Mouse (Mus musculus) liver, embryonic 12.5 days (tissue): ENCODE data around the gene Ifna11. TPM values are rescaled to one million over a fixed set of nuclear protein-coding genes. Genes with fewer than 3 reads are reported as not detected.

Experiments used
- ATAC-seq: fragments of 200-750 bp; cut with Nextera tagmentation; 2 replicates; pipeline ENCODE4 v1.8.0; 2017; ENCODE audit warnings: moderate number of reproducible peaks, mild to moderate bottlenecking, moderate library complexity
- H3K27ac ChIP-seq: fragments of 300-500 bp; sonication (generic); 2 replicates; pipeline ENCODE4 v1.5.1; 2016; ENCODE audit warnings: mild to moderate bottlenecking
- H3K27me3 ChIP-seq: fragments of 300-500 bp; sonication (generic); replicated peaks from 2 replicates; pipeline ENCODE4 v1.6.1; 2016; ENCODE audit warnings: mild to moderate bottlenecking, moderate library complexity
- H3K36me3 ChIP-seq: fragments of 300-500 bp; sonication (generic); 2 replicates; pipeline ENCODE4 v1.6.1; 2016; ENCODE audit warnings: mild to moderate bottlenecking, moderate library complexity
- H3K4me1 ChIP-seq: fragments of 300-500 bp; sonication (generic); 2 replicates; pipeline ENCODE4 v1.6.1; 2016
- H3K4me2 ChIP-seq: fragments of 300-500 bp; sonication (generic); 2 replicates; pipeline ENCODE4 v1.6.1; 2016; ENCODE audit warnings: mild to moderate bottlenecking, moderate library complexity
- H3K4me3 ChIP-seq: fragments of 300-500 bp; sonication (generic); 2 replicates; pipeline ENCODE4 v1.5.1; 2016; ENCODE audit warnings: mild to moderate bottlenecking, moderate library complexity
- H3K9ac ChIP-seq: fragments of 300-500 bp; sonication (generic); 2 replicates; pipeline ENCODE4 v1.6.1; 2016; ENCODE audit warnings: mild to moderate bottlenecking, moderate library complexity
- H3K9me3 ChIP-seq: fragments of 300-500 bp; sonication (generic); replicated peaks from 2 replicates; pipeline ENCODE4 v1.6.1; 2016; ENCODE audit warnings: mild to moderate bottlenecking, moderate library complexity
- WGBS: fragments of 180-500 bp; shearing (Covaris S2); methylation state at CpG from one replicate; pipeline ENCODE4 v1.1.7; 2016; ENCODE audit not compliant: insufficient replicate concordance; 5-methylcytosine and 5-hydroxymethylcytosine counted together
- polyA plus RNA-seq: library from polyadenylated mRNA; unstranded; fragments of >200 nt; fragmentation: Nextera tagmentation; extraction: Ambion mirVana; gene quantifications from 2 replicates; pipeline ENCODE4 v1.2.1, GENCODE M21; 2016

Ifna11 gene
- polyA plus RNA-seq, 1 experiment from 2014 or later: not detected

DNA sequence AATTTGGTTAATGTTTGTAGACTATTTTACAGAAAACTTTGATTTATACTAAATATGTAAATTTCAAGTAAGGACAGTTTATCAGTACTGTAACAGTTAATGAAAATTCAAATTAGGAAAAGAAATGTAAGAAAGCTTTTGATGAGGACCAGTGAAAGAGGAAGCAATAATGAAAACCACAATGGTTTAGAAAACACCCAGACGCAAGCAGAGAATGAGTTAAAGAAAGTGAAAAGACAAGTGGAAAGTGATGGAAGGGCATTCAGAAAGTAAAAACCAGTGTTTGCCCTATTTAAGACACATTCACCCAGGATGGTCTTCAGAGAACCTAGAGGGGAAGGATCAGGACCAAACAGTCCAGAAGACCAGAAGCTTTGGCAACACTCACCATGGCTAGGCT is 29.9 kb downstream of the Ifna11 start, which contains the start of gene Ifna1:
Ifna1 (plus strand) TSS at position 390 of the 400 bp plus-strand sequence.
- Histone ChIP-seq H3K4me2 (no peak within 1 kb of the TSS), H3K4me1 (no peaks in the 10 kb centered on the region), H3K4me3 (no peak within 1 kb of the TSS), H3K9me3 (no peaks in the 10 kb centered on the region), H3K36me3 (no peaks in the 10 kb centered on the region), H3K27me3 (peaks cover 4% of the 10 kb centered on the region; the same call in 1 of the 2 replicates), H3K9ac (no peak within 1 kb of the TSS), H3K27ac (no peak within 1 kb of the TSS)
- WGBS: 25% methylated on average over 1 of the region's 1 CpGs
- ATAC-seq: no peak

- Histone ChIP-seq H3K4me3 (no peak overlapping the region), H3K4me2 (no peak overlapping the region), H3K36me3 (no peaks in the 10 kb centered on the region), H3K27ac (no peak overlapping the region), H3K4me1 (no peaks in the 10 kb centered on the region), H3K9ac (no peak overlapping the region), H3K9me3 (no peaks in the 10 kb centered on the region), H3K27me3 (peaks cover 4% of the 10 kb centered on the region; the same call in 1 of the 2 replicates)
- 56% methylated on average over 4 of the region's 4 CpGs for WGBS
- no peak for ATAC-seq
These were observed 31.4 kb downstream of the Ifna11 start for GRCm38 (mm10) chr4:88851026-88851763.

- H3K4me2 ChIP-seq: no peak overlapping the region
- H3K9ac ChIP-seq: no peak overlapping the region
- no peak overlapping the region for H3K4me3 ChIP-seq
- H3K36me3 ChIP-seq: no peaks in the 10 kb centered on the region
- no peak overlapping the region for H3K27ac ChIP-seq
- no peak for ATAC-seq
- H3K27me3 ChIP-seq: peaks cover 22% of the 10 kb centered on the region
- H3K4me1 ChIP-seq: no peaks in the 10 kb centered on the region; the same call in 1 of the 2 replicates
- H3K9me3 ChIP-seq: no peaks in the 10 kb centered on the region
These were observed 39.5 kb downstream of the Ifna11 start for GRCm38 (mm10) chr4:88859214-88859613.

DNA sequence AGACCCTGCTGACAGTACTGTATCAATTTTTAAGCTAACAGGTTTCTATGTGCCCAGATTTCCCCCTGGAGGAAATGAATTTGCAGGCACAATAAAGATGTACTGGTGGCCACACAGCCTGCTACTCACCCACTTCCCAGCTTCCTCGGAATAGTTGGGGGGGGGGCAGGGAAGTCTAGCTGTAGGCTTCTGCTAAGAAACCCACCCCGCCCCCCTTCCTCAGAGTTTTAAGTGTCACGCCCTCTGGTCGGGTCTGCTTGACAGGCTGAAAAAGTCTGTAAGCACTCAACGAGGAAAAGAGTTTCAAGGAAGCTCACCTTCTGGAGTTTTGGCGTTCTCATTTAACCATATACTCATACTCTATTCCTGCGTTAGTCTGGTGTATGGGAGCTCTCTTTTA is 43.5 kb downstream of the Ifna11 start:
- peaks cover 19% of the 10 kb centered on the region for H3K4me1 ChIP-seq
- no peak for ATAC-seq
- peaks cover 32% of the 10 kb centered on the region for H3K27me3 ChIP-seq
- no peak overlapping the region for H3K4me3 ChIP-seq
- H3K36me3 ChIP-seq: no peaks in the 10 kb centered on the region
- WGBS: 22% methylated on average over 7 of the region's 7 CpGs
- no peak overlapping the region for H3K4me2 ChIP-seq
- H3K9me3 ChIP-seq: no peaks in the 10 kb centered on the region
- H3K27ac ChIP-seq: no peak overlapping the region
- no peak overlapping the region for H3K9ac ChIP-seq

- ATAC-seq: 0 out of 2 replicates have a peak, but pooled peaks have one; percentile 30
- no peaks in the 10 kb centered on the region for H3K9me3 ChIP-seq
- H3K36me3 ChIP-seq: no peaks in the 10 kb centered on the region
- 15% methylated on average over 9 of the region's 9 CpGs for WGBS
- peaks cover 32% of the 10 kb centered on the region for H3K27me3 ChIP-seq
- 0 out of 2 replicates have a peak overlapping the region, but pooled peaks have one; percentile 3 for H3K4me3 ChIP-seq
- H3K4me2 ChIP-seq: peak overlapping the region; percentile 44
- H3K9ac ChIP-seq: no peak overlapping the region
- H3K4me1 ChIP-seq: peaks cover 23% of the 10 kb centered on the region
- peak overlapping the region; percentile 51; the same call in 1 of the 2 replicates for H3K27ac ChIP-seq
These were observed 44.8 kb downstream of the Ifna11 start for GRCm38 (mm10) chr4:88864599-88864998.

DNA sequence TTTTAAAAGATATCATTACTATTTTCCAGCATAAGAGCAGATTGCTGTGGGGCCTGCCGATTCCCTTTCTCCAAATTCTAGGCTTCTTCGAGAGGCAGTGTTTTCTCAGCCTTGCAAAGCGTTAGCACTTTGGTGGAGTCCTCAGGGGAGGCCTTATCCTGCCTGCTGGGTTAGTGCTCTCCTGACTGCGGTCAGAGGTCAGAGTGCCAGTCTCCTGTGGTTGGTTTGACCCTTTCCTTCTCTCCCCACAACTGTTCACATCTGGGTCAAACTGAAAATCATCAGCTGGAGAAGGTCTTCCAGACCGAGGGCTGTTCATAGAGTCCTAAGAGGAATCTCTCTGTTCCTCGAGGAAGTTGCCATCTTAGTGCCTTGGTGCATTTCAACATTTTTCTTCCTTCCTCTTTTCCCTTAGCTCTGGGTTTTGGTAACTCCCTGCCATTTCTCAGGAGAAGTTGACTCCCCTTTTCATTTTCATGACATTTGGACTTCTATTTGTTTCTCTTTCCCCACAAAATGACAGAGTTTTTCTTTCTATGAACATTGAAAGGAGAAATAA is 45.3 kb downstream of the Ifna11 start:
- Histone ChIP-seq H3K4me2 (peak overlapping the region; percentile 44; the same call in 1 of the 2 replicates), H3K36me3 (no peaks in the 10 kb centered on the region), H3K4me3 (no peak overlapping the region), H3K27ac (peak overlapping the region; percentile 51; the same call in 1 of the 2 replicates), H3K4me1 (peaks cover 23% of the 10 kb centered on the region), H3K9ac (no peak overlapping the region), H3K9me3 (no peaks in the 10 kb centered on the region), H3K27me3 (peaks cover 32% of the 10 kb centered on the region)
- no peak for ATAC-seq
- 18% methylated on average over 6 of the region's 6 CpGs for WGBS

DNA sequence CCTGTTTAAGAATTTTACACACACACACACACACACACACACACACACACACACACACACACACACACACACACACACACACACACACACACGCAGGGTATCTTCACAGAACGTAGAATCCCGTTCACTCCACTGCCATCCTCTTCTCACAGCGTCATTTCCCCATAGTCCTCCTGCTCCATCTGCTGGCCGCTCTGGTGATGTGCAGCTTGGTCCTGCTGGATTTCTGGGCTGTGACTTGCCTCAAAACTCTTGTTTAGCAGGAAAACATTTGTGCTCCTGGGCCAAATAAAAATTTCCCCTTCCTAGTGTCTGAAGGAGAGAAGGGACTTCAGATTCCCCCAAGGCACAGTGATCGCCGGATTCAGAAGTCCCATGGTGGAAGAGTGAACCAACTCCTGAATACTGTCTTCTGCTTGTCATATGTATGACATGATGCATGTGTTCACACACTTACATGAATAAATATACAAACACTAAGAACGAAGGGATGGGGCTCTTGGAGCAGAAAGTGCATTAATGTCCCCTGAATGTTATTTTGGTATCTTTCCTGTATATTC is 47.7 kb downstream of the Ifna11 start:
- Histone ChIP-seq H3K27ac (no peak overlapping the region), H3K9ac (peak overlapping the region; percentile 72), H3K27me3 (peaks cover 28% of the 10 kb centered on the region), H3K4me3 (peak overlapping the region; percentile 70), H3K9me3 (no peaks in the 10 kb centered on the region), H3K4me1 (peaks cover 23% of the 10 kb centered on the region), H3K36me3 (no peaks in the 10 kb centered on the region), H3K4me2 (peak overlapping the region; percentile 92)
- 2% methylated on average over 8 of the region's 8 CpGs for WGBS
- ATAC-seq: peak; percentile 60

- 9% methylated on average over 30 of the region's 31 CpGs for WGBS
- H3K4me3 ChIP-seq: peak overlapping the region; percentile 70
- H3K4me1 ChIP-seq: peaks cover 23% of the 10 kb centered on the region
- peak; percentile 78 for ATAC-seq
- peak overlapping the region; percentile 72 for H3K9ac ChIP-seq
- no peaks in the 10 kb centered on the region for H3K36me3 ChIP-seq
- H3K4me2 ChIP-seq: peak overlapping the region; percentile 92
- peaks cover 20% of the 10 kb centered on the region for H3K27me3 ChIP-seq
- H3K9me3 ChIP-seq: no peaks in the 10 kb centered on the region
- H3K27ac ChIP-seq: peak overlapping the region; percentile 54; the same call in 1 of the 2 replicates
These were observed 48.5 kb downstream of the Ifna11 start for GRCm38 (mm10) chr4:88867926-88868911.

Other genes with a start within 250 kb of the Ifna11 start
- gene Ifna14, start 248.2 kb upstream of the Ifna11 start, polyA plus RNA-seq: not detected in 2 replicates
- not detected in 2 replicates for gene Ifna9, start 227.6 kb upstream of the Ifna11 start, polyA plus RNA-seq
- gene Ifna12, start 216.6 kb upstream of the Ifna11 start, polyA plus RNA-seq: not detected in 2 replicates
- gene C87499, start 185.5 kb upstream of the Ifna11 start, polyA plus RNA-seq: not detected in 2 replicates
- not detected in 2 replicates for gene Ifna13, start 175.5 kb upstream of the Ifna11 start, polyA plus RNA-seq
- not detected in 2 replicates for gene Ifna16, start 143.0 kb upstream of the Ifna11 start, polyA plus RNA-seq
- not detected in 2 replicates for gene Ifna2, start 136.0 kb upstream of the Ifna11 start, polyA plus RNA-seq
- gene Ifnab, start 128.6 kb upstream of the Ifna11 start, polyA plus RNA-seq: not detected in 2 replicates
- 0.29 and 0.43 TPM in 2 replicates for gene Gm26566, start 98.2 kb upstream of the Ifna11 start, polyA plus RNA-seq
- gene Klhl9, start 97.5 kb upstream of the Ifna11 start, polyA plus RNA-seq: 38.0 and 38.7 TPM in 2 replicates
- not detected in 2 replicates for gene Gm13271, start 65.1 kb upstream of the Ifna11 start, polyA plus RNA-seq
- not detected in 2 replicates for gene Gm13283, start 59.8 kb upstream of the Ifna11 start, polyA plus RNA-seq
- gene Gm13290, start 46.1 kb upstream of the Ifna11 start, polyA plus RNA-seq: not detected in 2 replicates
- not detected in 2 replicates for gene Gm13289, start 43.0 kb upstream of the Ifna11 start, polyA plus RNA-seq
- gene Gm13272, start 40.1 kb upstream of the Ifna11 start, polyA plus RNA-seq: not detected in 2 replicates
- not detected in 2 replicates for gene Ifnz, start 37.8 kb upstream of the Ifna11 start, polyA plus RNA-seq
- not detected in 2 replicates for gene Gm13276, start 34.2 kb upstream of the Ifna11 start, polyA plus RNA-seq
- not detected in 2 replicates for gene Gm13277, start 31.3 kb upstream of the Ifna11 start, polyA plus RNA-seq
- gene Gm13278, start 28.4 kb upstream of the Ifna11 start, polyA plus RNA-seq: not detected in 2 replicates
- not detected in 2 replicates for gene Gm13275, start 25.5 kb upstream of the Ifna11 start, polyA plus RNA-seq
- gene Gm13279, start 22.6 kb upstream of the Ifna11 start, polyA plus RNA-seq: not detected in 2 replicates
- gene Gm13285, start 20.3 kb upstream of the Ifna11 start, polyA plus RNA-seq: 0.13 and 0.22 TPM in 2 replicates
- gene Gm13287, start 16.7 kb upstream of the Ifna11 start, polyA plus RNA-seq: not detected in 2 replicates
- not detected in 2 replicates for gene Gm13288, start 14.4 kb upstream of the Ifna11 start, polyA plus RNA-seq
- gene Ifna7, start 3.7 kb upstream of the Ifna11 start, polyA plus RNA-seq: not detected in 2 replicates
- not detected in 2 replicates for gene Ifna6, start 7.5 kb downstream of the Ifna11 start, polyA plus RNA-seq
- not detected in 2 replicates for gene Ifna5, start 15.6 kb downstream of the Ifna11 start, polyA plus RNA-seq
- gene Ifna4, start 21.9 kb downstream of the Ifna11 start, polyA plus RNA-seq: not detected in 2 replicates
- gene Ifna1, start 30.1 kb downstream of the Ifna11 start, polyA plus RNA-seq: not detected in 2 replicates
- not detected in 2 replicates for gene Ifne, start 60.2 kb downstream of the Ifna11 start, polyA plus RNA-seq